Mouse (Mus musculus) E14TG2a.4 (cell line): ENCODE measurements around the gene Pde2a.

ENCODE experiments used
- CTCF ChIP-seq: conservative IDR thresholded peaks from 2 replicates; pipeline ENCODE4 v1.5.1; 2014; ENCODE audit warnings: low read length
- NANOG ChIP-seq: IDR thresholded peaks from 2 replicates; pipeline ENCODE4 v1.6.1; 2014; ENCODE audit warnings: borderline replicate concordance, low read length, mixed read lengths
- POU5F1 ChIP-seq: IDR thresholded peaks from 2 replicates; pipeline ENCODE4 v1.6.1; 2014; ENCODE audit warnings: low read length, borderline replicate concordance

- no peak for TF ChIP-seq CTCF
- TF ChIP-seq NANOG: no peak
- no peak for TF ChIP-seq POU5F1
These were observed 130.0 kb downstream of the Pde2a start for GRCm38 (mm10) chr7:101551530-101551929.
